Mouse (Mus musculus): ENCODE results near the gene B4galnt2.

DNA sequence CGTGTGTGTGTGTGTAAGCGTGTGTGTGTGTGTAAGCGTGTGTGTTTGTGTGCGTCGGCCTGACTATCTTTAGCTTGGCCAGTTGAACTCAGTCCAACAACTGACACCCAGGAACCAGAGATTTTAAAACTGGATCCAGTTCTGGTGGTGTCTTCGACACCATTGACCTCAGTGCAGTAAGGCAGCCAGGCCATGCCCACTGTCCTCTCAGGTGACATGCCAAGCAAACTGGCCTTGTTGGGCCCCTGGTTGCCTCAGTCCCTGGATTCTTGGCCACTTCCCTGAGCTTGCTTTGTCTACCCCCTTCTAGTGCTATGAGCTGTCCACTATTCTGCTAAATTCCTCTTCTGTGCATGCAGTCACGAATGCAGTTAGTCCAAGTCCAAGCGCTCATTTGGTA lies 53.3 kb downstream of the B4galnt2 start:
- TF ChIP-seq CTCF (conservative IDR thresholded peaks at IDR 0.05 in 1 of 2, IDR thresholded peaks at IDR 0.05 in 1 of 2; ENCODE audit: low read depth in 2 of 2, low read length in 2 of 2) (no peak), RCOR1 (conservative IDR thresholded peaks at IDR 0.05; ENCODE audit: low read depth, low read length) (no peak), POLR2A (IDR thresholded peaks at IDR 0.05; ENCODE audit: low read depth, low read length) (no peak), SIN3A (IDR thresholded peaks at IDR 0.05; ENCODE audit: low read length) (no peak), USF1 (IDR thresholded peaks at IDR 0.05; ENCODE audit: low read depth, low read length) (no peak), EP300 (IDR thresholded peaks at IDR 0.05; ENCODE audit: low read length) (no peak), TBP (conservative IDR thresholded peaks at IDR 0.05; ENCODE audit: low read depth, low read length) (no peak), KAT2A (IDR thresholded peaks at IDR 0.05; ENCODE audit: insufficient replicate concordance, low read length) (no peak), E2F4 (IDR thresholded peaks at IDR 0.05; ENCODE audit: insufficient replicate concordance, low read depth, low read length) (no peak), ZNF384 (IDR thresholded peaks at IDR 0.05; ENCODE audit: low read depth, low read length) (no peak), MAX (IDR thresholded peaks at IDR 0.05; ENCODE audit: low read length) (no peak), ZC3H11A (IDR thresholded peaks at IDR 0.05; ENCODE audit: low read depth, low read length) (no peak)

Data from CH12.LX (cell line).